Mouse (Mus musculus) cerebellum, postnatal 36 days (tissue): ENCODE data around the gene Lamb3.

Experiments used
- DNase-seq, 2 experiments: peaks; one replicate each; pipeline ENCODE4 v3.0.0; 2021 to 2022; ENCODE audit warnings: mixed read lengths in 2 of 2

Gene Lamb3

DNA sequence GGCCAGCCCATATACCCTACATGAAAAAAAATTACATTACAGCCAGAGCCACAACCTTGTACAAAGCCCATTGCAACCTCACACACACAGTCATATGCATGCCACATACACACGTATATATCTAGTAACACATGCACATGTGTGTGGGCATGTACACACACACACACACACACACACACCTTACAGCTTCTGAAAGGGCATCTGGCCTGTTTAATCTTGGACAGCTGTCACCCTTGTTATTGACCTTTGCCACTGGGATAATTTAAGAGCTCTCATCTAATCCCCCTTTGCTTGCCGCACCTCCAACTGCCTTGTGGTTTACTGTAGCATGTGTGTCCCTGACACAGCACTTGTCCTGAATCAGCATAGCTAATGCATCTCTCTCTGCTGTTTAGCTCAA, 3.7 kb upstream of the Lamb3 start:
- no peak for DNase-seq

DNA sequence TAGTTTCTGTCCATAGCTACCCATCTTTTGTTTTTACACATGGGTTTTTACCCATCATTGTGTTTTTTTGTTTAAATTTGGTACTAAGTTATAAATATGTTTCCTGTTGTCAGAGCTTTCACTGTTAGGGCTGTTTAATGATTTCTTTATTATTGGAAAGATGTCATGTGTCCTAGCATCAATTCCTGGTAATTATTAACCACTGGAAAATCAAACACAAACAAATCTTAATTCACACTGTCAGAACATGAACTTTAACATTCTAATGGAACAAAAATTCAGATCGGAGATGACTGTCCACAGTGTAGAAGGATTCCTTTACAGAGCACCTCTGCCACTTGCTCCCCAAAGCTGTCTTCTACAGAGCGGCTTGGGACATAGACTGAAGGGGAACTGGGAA, 2.1 kb upstream of the Lamb3 start:
- DNase-seq, result no peak

DNA sequence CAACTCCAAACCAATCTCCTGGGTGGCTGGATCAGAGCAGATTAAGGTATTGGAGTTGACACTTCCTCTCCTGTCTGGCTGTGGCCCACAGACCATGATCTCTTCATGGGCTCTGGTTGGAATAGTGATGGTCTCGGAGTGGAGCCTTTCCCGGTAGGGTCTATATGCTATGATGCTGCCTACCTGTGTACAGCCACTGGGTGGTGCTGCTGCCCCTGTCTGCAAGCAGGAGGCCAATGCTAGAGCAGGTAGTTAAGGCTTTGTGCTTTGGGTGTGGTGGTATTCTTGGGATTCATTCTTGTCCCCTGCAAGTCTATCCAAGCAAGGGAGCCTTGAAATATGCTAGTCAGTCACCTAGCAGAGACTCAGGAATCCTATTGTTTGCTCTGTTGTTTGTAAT, 679 bp downstream of the Lamb3 start:
- DNase-seq, result peak; percentile 47 to 54

DNA sequence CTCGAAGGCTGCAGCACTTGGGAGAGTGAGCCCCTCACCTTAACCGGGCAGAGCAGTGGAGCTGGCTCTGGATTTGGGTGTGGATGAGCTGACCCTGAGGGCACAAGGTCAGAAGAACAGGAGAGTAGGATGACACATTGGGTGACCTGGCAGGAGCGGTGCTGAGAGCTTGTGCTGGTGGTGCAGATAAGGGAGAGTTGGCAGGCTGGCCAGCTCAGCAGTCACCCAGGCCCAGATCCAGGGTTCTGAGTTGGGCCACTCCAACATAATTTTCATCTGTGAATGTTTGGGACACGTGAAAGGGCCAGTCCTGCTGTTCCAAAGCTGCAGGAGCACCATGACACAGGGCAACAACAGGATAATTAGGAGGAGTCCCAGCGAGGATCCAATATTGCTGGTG, 3.9 kb downstream of the Lamb3 start:
- no peak for DNase-seq

DNA sequence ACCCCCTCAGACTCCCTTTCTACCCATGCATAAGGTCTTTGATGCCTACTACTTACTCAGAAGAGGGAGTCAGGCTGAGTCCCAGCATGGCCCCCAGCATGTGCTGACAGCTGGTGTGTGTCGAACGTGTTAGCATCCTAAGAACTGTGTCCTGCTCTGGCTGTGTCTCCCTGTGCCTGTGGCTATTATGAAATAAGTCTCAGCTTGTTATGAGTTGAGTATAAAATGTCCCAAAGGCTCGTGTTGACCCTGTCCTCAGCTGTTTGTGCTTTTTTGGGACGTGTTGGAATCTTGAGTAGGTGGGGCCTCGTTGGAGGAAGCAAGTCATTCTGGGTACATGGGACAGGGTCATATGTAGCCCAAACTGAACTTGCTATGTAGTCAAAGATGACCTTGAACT, 6.6 kb downstream of the Lamb3 start:
- no peak for DNase-seq

DNA sequence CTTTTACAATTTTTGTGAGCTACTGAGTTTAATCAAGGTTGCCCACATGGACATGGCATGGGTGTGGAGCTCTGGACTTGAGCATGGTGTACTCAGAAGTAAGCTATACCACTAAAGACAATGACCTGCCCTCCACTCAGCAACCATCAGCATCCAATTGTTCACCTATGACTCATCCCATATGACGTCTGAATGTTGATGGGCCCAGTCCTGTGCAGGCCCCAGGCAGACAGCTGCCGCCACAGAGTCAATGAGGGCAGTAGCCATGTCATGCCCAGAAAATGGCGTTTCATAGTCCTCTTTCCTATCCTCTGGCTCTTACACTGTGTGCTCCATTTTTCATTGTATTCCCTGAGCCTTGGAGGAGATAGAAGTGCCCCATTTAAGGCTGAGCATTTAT, 8.5 kb downstream of the Lamb3 start:
- no peak for DNase-seq

DNA sequence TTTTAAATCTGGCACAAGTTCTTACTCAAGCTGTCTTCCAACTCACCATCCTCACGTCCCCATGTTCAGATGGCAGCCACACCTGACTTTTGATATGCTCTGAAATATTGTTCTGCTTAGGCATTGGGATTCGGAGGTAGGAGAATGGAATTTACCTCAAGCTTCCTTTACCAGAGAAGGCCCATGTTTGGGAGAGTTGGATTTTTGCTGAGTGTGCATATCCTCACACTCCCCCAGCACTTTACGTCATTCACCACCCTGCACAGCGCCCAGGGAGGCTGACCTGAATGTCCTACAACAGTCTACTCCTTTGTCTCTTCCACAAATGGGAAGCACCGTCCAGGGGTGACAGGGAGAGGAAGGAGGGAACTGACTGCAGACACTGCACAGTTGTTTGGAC, 12.9 kb downstream of the Lamb3 start:
- no peak for DNase-seq

DNA sequence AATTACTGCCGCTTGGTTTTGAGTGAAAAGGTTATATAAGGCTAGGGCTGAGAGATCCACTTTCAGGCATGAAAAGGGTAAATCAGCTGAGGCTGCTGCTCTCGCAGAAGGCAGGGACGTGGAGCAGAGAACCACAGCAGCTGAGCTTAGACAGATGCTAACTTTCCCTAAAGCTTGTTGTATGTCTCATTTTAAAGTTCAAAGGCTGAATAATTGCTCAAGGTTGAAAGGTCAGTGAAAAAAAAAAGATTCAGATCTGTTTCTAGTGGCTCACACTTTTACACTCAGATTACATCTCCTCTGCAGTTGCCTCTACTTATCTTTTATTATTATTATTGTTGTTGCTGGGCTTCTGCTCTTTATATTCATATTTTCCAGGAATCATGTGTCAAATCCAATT, 18.0 kb downstream of the Lamb3 start:
- no peak for DNase-seq

DNA sequence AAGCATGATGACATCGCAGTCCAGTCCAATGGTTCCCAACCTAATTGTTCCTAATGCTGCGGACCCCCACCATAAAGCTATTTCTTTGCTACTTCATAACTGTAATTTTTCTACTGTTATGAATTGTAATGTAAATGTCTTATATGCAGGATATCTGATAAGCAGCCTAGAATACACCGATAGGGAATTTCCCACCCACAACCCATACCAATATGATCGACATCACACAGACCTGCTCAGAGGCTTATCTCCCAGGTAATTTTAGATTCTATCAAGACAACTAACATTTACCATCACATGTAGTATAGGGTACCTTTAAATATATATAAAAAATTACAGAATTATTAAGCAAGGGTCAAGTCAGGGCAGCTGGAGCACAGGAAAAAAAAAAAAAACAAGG, 18.6 kb downstream of the Lamb3 start:
- no peak for DNase-seq

DNA sequence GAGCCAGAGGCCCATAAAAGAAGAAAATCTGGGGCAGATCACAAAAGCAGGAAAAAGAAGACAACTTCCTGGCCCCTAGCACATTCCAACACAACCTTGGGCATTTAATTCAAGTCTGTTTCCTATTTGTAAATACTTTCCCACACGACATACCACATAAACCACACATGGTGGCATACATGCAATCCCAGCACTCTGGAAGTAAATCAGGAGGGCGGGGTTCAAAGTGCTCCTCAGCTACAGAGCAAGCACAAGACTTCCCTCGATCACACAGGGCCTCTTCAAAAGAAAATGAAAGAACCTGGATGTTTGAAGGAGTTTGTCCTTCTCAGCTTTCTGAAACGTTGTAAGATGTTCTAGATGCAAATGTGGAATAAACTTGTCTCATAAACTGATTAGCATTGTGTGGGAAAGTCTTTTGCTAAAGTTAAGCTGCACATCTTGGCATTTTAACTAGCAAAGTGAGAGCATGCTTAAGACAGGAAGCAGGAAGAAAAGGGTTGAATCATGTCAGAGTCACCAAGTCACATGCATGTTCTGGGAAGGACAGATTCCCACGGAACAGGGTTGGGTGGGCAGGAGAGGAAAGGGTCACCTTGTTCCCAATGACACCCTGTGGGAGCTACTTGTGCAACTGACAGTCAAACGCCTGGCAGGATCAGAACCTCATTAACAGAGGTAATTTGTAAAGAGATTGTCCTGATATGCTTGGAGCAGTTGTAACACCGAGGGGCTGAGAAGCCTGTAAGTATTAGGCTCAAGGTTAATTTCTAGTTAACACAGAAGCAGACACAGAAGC, 19.4 kb downstream of the Lamb3 start:
- DNase-seq, result no peak

DNA sequence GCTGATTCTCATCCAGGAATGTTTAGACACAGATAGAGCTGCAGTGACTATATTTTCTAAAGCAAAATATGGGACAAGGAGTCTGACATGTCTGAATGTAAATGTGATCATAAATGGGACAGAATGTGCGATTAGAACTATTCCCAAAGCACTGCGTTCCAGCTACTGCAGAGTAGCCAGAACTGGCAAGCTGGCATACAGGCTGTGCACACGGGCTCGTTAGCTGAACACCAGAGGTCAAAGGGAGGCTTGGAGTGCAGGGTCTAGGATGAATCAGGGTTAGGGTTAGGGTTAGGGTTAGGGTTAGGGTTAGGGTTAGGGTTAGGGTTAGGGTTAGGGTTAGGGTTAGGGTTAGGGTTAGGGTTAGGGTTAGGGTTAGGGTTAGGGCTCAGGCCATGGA, 20.0 kb downstream of the Lamb3 start:
- no peak for DNase-seq

DNA sequence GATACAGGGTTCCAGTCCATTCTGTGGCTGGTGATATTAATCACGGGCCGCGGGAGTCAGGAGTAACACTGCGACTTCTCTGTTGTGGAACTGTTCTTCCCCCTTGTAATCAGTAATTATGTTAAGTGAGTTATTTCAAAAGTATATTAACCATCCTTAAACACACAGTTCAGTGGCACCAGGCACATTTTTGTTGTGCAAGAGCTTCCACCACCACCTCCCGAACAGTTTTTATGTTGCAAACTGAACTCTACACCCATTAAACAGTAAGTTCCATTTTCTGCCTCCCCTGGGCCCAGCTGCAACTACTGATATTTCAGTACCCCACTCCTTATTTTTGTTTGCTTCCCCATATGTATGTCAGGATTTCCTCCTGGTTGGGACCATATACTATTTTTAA, 22.1 kb downstream of the Lamb3 start:
- no peak for DNase-seq

DNA sequence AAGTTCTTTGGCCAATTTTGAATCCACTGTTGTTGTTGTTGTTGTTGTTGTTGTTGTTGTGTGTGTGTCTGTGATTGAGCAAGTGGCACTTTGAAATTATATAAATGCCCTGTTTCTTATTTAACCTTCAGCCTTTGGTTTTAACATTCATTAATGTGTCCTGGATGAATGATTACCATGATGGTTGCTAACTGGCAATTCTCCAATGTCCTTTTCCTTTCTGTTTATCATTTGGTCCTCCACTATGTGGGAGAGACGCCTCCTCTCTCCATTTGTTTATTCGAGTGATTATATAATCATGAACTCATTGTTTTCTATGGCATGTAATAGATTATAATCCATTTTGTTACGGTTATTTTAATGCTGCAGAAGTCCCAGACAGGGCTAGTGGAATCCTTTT, 23.0 kb downstream of the Lamb3 start:
- DNase-seq, result no peak

DNA sequence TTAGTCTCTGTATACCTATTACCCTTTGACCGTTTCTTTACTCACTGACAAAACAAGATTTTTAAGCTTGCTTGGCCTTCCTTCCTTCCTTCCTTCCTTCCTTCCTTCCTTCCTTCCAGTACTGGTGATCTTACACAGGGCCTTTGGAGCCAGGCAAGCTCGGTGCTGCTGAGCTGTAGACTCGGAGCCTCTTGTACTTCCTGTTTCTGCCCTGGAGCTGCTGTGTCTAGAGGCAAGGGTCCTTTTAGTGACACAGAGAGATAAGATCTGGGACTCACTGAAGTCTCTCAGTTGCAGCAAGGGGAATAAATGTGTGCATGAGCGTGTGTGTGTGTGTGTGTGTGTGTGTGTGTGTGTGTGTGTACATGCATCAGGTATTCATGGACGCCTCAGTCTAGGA, 23.4 kb downstream of the Lamb3 start:
- no peak for DNase-seq

DNA sequence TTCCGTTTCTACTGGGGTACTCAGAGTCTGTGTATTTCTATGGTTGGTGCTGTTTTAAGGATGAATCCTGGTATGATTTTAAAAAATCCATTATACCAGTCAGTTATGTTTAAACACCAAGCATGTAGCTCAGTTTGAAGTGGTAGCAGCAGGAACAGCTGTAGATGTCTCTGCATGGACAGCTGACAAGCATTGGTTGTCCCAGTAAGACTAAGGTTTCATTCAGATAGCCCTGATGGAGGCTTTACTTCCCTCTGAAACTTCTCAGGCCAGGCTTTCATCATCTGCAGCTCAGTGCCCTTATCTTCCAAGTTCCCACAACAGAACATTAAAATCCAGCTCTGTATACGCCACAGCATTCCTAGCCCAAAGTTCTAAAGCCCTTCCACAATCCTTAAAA, 25.2 kb downstream of the Lamb3 start:
- no peak for DNase-seq

DNA sequence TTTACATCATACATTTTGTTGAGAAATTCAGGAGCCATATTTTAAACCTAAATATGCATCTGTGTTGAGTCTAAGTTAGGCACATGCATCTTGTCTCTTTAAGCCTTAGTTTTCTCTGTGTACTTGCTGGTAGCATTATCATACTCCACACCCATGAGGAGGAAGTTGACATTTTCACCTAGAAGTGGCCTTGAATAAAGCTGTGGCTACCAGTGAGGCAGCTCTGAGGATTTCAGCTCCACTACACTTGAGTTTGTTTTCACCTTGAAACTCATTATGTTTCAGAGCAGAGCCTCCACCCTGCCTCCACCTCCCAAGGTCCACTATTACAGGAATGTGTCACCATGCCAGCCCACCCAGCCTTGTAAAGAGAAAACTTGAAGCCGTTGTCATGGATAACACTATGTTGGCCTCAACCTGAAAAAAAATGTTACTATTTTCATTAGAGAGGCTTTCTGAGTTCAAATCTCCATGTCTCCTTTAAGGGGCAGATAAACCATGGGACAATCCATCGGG, 26.7 kb downstream of the Lamb3 start:
- DNase-seq, result no peak

DNA sequence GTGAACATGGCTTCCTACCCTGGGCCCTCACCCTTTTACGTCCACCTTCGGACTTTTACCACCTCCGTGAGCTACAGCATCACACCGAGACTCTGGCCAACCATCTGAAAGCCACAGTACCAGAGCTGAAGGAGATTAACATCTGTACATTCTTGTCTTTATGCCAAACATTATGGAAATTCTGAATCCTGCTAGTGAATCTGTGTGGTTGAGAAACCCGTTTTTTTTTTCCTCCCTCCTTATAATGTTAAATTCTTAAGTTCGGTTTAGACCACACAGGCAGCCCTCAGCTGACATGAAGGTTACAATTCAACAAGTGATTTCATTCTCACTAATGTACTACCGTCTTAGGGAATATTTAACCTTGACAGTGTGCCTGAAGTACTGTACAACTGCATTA, 27.4 kb downstream of the Lamb3 start:
- no peak for DNase-seq

DNA sequence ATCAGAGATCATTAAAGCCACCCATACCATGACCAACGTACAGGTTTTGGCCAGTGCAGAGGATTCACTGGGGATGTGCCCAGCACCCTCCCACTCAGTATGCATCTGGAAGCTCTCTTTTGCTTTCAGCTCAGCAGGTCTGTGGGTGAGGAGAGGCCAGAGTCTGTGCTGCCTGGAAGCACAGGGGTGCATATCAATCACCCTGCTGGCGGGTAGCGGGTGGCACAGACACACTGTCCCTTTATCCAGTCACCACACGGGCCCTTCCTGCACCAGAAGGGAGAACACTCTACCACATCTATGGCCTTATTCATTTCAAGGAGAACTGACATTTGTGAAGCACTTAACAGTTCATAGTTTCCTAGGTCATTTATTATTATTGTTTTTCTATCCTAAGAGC, 30.9 kb downstream of the Lamb3 start:
- DNase-seq, result no peak

DNA sequence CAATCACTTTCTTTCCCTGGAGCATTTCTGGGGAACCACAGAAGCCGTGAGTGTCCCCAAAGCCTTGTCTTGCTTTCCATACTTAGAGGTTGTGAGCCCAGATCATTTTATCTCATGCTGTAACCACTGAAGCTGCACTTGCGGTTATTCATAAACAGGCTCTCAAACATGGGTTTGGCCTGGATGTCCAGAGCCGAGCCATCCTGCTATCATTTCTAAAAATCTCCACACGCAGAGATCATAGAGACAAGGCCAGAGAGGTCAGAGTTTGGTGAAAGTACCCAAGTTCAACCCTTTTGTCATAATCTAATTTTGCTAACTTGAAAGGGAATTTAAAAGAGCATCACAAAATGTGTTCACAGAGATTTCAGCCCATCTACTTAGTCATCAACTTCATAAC, 33.9 kb downstream of the Lamb3 start:
- no peak for DNase-seq

DNA sequence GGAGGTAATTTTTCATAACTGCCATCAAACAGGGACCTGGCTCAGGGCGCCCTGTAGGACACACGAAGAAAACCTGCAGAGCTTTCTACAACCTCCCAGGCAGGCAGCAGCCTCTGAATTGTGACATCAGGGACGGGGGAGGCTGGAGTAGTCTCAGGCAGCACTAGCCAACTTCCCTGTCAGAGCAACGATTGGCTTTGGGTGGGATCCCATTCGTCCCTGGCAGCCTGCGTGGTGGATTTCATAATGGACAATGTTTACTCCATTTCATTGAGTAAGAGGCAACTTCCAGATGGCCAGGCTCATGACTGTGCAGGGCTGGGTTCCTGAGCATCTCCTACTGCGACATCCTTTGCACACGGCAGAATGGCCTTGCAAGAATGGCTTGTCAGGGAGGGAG, 34.7 kb downstream of the Lamb3 start:
- DNase-seq, result peak; percentile 90 to 91

DNA sequence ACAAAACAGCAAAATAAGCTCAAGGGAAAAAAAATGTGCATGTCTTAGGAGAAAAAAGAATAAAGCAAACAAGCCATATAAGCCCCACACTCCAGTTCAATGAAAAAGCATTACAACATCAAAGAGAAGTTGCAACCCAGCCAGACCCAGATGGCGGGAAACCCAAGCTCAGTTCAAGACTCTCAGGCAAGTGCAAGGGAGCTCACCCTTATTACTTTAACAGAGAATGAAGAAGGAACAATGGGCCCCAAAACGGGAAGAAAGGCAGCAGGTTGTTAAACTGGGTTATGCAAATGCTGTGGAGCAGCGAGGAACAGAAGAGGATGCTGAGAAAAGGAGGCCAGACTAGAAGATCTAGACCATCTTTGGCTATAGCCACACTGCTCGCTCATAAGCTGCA, 35.4 kb downstream of the Lamb3 start:
- no peak for DNase-seq

DNA sequence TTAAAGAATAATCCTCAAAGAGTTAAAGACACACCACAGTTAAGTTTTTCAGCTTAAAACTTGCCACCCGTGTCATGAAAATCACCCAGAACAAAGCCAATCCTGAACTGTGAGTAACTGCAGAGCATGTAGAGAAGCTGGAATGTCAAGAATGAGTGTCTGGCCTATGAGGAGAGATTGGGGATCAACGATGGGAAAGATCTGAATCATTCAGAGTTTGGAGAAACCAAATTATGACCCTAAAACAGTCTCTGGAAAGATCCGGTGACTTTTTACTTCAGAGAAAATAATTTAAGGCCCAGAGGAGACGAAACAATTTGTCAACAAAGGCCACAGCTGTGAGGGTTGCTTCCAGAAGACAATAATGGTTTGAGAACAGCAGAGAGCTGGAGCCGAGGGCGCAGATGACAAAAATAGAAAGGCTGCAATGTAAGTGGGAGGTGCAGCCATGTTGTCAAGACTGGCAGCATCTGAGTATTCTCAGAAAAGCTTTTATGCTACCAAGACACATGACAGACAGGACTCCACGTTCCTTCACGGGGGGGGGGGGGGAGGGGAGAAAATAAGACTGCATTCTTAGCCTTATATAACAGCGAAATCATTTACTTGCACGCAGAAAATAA, 36.2 kb downstream of the Lamb3 start:
- no peak for DNase-seq

DNA sequence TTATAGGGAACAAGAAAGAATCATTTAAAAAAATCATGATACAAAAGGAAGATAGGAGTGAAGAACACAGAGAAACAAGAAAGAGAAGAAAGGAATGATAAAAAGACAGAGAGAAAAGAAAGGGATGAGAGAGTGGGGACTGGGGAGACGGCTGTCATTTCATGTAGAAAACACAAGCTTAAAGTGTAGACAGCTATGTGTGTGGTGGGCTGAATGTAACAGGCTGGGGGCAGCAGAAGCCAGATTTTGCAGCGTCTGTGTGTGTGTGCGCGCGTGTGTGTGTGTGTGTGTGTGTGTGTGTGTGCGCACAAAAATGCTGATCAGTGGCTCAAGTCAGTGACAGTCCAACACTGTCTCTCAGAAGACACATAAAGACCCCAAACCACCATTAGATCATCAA, 36.7 kb downstream of the Lamb3 start:
- no peak for DNase-seq

DNA sequence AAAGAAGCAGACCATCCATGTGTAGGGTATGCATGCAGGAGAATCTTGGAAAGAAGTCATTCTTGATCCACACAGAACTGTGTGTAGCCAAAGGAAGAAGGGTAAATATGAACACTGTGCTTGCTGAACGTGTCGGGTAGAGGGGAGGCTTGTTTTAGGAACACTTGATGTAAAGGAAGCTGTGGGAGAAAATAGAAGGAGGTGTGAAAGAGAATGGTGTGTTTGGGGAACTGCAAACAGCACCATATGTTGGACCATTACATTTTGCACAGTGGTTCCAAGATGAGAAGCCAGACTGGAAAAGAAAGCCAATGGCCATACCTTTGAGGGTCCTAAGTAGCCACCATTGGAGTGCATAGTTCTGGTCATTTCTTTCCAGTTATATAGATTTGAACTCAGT, 42.5 kb downstream of the Lamb3 start:
- no peak for DNase-seq

DNA sequence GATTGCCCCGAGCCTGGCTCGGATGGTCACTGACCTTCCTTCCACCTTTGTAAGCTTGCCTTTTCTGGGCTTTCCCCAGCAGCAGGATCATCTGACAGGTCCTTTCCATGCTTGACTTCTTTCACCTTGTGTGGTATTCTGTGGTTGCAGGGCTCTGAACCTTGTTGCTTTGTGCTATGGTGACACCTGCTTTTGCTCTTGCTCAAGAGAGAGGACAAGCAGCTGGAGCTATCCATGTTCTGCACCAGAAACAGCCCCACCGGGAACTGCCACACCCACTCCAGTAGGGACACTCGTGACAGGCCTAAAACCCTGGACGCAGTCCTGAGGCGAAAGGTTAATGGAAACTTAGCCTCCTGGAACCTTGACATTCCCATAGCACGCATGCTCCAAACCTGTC, 43.9 kb downstream of the Lamb3 start:
- no peak for DNase-seq
